Mouse (Mus musculus): Measurements from ENCODE around the gene Dnajc25.

Gene Dnajc25

DNA sequence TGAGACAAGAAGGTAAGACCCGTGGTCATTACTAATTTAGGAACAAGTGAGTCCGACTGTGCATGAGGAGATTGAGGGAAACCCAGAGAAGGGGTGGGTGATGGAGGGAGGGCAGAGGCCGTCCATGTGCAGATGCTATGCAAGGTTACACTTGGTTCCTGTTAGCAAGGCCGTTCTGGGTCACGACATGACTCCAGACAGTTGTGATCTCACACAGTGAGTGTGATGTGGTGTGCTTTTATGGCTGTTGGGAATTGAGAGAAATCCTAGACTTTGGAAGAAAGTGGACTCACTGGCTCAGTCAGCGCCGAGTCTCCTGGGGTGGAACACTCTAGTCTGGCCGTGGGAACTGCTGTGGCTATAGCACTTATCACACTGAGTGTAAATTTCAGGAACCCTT lies 11.3 kb downstream of the Dnajc25 start:
- no peak for DNase-seq

- no peak for DNase-seq
These were observed 12.2 kb downstream of the Dnajc25 start for GRCm38 (mm10) chr4:59007016-59007415.

DNA sequence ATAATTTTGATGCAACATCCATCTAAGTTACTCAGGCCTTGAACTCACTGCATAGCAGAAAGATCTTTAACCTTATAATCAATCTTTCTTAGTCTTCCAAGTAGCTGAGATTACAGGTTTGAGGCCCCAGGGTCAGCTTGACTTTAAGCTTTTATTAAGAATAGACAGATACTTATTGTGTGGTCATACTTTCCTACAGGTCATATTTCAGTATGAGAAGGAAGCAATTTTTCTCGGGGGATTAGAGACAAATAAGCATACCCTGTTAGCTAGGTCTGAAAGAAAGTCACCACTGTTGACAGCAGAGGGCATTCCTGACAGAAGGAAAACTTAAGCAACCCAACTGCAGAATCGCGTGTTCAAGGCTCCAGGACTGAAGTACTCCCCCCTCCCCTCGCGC lies 13.1 kb downstream of the Dnajc25 start:
- no peak for DNase-seq

DNA sequence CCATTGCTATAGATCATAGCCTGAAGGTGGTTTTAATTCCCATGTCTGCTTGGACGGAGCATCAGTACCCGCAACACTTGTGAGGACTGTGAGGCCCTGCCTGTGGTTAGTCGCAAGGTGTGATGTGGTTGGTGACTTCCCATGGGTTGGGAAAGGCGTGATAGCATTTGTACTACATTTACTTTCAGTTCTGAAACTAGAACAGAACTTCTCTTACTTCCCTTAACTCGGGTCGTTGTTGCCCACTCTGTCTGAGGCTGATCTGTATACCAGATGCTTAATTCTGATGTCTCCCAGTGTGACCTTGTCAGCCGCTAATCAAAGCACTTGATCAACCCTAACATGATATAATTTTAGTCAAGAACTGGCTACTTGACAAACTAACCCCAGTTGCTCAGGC lies 14.3 kb downstream of the Dnajc25 start:
- DNase-seq: peak in 1 of 2 experiments; percentile 26

DNA sequence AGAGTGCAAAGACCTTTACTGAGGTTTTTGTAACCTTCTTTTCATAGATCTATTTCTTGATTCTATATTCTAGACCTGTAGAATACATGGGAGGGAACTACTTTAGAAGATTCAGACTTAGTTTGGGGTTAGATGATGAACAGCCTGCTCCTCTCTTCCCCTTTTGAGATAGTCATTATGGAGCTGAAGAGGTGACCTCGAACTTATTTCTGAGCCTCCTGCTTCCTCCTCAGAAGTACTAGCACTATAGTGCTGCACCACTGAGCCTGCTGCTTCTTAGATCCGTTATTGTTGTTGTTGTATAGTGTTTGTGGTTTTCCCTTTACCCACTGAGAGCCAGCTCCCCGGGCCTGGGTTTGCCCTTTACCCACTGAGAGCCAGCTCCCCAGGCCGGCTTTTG lies 14.8 kb downstream of the Dnajc25 start:
- no peak for DNase-seq

DNA sequence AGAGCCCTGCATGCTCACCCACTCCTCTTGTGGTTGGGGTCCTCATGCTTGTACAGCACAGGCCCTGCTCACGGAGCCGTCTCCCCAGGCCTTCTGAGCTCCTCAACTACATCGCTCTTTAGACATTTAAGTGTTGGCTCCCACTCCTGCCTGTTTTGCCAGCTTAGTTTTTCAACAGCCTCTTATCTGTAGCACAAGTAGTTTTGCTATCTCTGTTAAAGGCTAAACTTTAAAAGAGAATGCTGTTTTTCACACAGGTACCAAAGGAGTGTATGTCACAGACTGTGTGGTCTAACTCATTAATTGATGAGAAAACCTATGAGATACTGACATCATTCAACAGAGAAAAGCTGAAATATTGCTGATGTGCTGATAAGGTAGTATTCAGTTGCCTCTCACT lies 16.6 kb downstream of the Dnajc25 start:
- DNase-seq: no peak

DNA sequence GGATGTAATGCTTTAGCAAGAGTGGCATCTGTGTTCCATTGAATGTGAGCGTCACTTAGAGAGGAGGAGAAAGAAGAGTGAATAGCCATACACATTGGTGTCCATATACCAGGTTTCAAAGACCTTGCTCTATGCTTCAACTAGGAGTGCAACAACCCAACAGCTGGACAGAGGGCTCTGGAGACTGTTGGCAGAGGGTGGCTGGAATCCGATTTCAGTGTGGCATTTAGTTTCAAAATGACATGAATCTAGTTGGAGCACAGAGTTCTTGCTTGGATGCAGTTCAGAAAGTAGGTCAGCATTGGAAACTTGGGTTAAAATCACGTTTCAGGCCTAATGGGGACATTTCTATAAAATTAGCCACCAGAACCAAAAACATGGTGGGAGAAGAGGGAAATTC lies 20.3 kb downstream of the Dnajc25 start:
- no peak for DNase-seq

DNA sequence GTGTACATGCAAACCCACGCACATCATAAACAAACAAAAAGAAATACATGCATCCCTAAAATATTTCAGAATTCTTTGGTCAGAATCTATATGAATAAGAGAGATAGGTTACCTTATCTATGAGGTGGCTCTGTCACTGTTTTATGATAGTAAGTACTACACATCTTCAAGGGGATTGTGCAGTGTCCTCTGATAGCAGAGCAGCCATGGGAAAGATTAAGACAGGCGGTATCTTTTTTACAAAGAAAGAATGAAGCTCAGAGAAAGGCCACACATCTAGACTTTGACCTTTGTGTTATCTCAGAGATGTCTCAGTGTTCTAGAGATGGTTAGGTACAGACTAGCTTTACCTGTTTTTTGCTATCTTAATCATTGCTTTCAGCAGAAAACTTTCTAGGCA lies 22.1 kb downstream of the Dnajc25 start:
- no peak for DNase-seq

DNA sequence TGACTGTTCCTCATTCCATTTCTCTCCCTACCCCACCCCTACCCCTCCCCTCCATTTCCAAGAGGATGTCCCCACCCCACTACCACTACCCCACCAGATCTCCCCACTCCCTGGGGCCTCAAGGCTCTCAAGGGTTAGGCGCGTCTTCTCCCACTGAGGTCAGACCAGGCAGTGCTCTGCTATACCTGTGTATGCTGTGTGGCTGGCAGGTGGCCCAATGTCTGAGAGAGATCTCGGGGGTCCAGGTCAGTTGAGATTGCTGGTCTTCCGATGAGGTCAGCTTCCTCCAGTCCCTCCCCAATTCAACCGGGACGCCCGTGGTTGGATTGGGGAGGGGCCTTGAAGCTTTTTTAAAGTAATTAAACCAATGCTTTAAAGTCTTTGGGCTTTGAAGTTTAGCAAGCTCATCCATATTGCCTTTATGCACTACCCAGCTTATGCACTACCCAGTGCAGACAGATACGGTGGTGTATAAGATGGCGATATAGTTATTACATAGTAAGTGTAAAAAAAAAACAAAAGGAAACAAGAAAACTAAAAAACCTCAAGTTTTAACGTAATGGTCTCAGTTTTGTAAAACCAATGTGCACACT lies 39.6 kb downstream of the Dnajc25 start:
- no peak for DNase-seq

GRCm38 (mm10) chr4:59034918-59035785 lies 40.3 kb downstream of the Dnajc25 start, which contains the start of gene Gng10:
Gene Gng10 (plus strand): TSS chr4:59035088.
- DNase-seq: peak; percentile 77 to 83

GRCm38 (mm10) chr4:59035786-59036350 lies 41.0 kb downstream of the Dnajc25 start:
- DNase-seq: no peak

DNA sequence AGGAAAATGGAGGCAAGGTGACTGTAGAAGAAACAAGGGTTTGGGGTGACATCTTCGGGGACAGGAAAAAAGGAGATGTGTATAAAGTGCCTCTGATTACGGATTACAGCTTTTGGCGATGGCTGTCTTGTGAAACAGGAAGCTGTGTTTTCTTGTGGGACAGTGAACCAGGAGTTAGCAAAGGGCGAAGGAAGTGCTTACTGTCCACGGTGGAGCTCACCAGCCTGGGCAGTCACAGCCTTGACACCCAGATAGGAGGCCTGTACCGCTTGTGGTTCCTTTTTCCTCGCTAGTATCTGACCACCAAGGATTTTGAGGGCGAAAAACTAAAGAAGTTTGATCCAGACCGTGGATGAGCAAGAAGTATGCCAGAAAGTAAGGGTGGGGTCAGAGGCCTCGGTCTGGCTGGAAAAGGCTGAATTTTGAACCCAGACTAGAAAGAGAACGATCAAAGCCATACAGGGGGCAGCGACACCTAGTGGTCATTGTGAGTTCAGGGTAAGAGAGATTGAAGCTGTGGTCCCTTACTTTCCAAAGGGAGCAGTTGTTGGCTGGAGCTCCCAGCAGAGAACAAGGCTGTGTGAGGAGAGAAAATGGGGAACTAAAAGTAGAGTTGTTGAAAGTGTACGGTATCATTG lies 41.7 kb downstream of the Dnajc25 start:
- DNase-seq: peak; percentile 64 to 77

- no peak for DNase-seq
These were observed 42.7 kb downstream of the Dnajc25 start for GRCm38 (mm10) chr4:59037525-59037924.

GRCm38 (mm10) chr4:59040397-59041287 lies 45.8 kb downstream of the Dnajc25 start:
- no peak for DNase-seq

GRCm38 (mm10) chr4:59043074-59043473 lies 48.2 kb downstream of the Dnajc25 start:
- no peak for DNase-seq

DNA sequence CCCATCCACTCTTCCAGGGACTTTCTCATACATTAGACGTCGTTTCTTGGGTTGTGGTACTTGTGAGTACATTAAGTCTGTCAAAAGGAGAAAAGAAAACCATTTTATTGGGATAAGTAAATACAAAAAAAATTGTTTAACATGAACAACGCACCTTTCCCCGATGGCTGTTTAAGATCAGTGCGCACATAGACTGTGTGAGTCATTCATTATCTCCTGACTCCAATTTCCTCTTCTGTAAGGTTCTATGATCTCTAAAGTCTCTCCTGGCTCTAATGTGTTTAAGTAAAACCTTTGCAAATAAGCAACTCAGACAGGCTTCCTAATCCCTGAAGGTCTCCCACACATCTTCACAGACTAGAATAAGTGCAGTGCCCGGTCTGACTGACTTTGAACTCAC lies 49.0 kb downstream of the Dnajc25 start:
- no peak for DNase-seq

- DNase-seq: no peak
These were observed 52.4 kb downstream of the Dnajc25 start for GRCm38 (mm10) chr4:59047222-59047621.

DNA sequence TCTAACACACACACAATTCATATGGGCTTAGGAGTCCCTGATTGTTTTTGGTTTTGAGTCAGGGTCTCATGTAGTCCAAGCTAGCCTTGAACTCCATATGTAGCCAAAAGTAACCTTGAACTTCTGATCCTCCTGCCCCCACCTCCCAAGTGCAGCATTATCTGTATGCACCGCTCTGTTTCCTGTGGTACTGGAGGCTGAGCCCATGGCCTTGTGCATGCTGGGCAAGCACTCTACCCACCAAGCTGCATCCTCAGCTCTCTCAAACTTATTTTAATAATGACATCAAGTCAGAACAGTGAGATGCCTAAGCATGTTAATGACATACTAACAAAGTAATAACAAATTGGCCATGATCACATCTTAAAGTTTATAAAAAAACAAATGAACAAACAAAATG lies 56.2 kb downstream of the Dnajc25 start:
- no peak for DNase-seq

DNA sequence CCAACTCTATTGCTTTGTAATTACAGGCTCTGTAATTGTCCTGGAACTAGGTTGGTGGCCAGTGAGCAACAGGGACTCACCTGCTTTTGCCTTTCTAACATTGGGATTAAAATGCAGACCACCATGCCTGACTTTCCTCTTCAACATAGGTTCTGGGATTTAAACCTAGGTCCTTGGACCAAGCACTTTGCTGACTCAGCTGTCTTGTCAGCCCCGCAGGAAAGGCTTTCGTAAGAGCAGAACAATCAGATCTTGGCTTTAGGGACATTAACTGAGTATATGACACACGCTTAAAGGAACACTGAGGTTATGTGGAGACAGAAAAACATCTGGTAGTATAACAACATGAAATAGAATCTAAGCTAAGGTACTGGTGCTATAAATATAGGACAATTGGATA lies 63.1 kb downstream of the Dnajc25 start:
- no peak for DNase-seq

GRCm38 (mm10) chr4:59062526-59062925 lies 67.7 kb downstream of the Dnajc25 start:
- DNase-seq: no peak

DNA sequence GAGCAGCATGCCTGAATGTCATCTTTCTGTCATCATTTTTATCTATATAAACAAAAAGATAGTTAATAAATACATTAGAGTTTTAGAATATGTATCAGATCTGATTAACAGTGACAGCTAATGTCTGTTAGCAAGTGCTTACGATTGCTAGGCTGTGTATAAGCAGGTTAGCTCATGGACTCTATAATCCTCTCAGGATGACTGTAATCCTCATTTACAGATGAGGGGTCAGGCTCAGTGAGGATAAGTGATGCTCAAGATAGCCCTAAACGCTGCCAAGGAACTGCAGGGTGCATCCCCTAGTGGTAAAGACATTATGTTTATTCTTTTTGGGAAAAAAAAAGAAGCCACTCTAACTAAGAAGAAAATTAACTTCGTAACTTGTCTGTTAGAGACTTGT lies 74.4 kb downstream of the Dnajc25 start:
- no peak for DNase-seq

Data from lung, postnatal 4 days (tissue).